Mouse (Mus musculus): Measurements from ENCODE around the gene Rhof.

Gene Rhof

DNA sequence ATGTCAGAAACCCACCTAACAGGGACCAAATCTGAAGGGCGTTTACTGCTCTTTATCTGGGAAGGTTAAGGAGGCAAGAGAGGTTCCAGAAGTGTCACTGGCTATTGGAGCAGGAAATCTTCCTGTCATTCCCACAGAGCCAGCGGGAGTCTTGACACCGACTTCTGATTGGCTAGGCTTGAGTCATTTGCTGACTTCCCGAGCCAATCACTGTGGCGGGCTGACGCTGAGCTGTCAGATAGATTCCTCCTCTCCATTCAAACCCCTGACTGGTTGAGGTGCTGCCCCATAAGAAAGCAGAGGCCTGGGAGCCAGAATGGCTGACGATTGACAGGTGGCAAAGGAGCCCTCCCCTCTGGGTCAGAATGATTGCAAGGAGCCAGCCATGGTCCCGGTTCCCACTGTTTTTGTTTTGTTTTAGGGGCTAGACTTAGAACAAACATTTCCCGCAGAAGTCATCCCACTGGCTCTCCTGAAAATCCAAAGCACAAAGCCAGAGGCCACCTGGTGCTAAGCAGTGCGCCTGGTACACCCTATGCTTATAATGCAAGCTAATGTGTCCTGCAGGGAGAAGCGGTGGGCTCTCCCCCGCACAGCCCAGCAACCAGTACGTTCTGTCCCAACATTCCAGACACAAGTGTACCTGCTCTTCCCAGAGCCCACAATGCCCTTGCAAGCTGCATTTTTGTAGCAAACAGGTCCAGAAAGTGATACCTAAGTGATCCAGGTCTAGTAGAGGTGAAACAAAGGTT, 22.9 kb downstream of the Rhof start:
- peak; percentile 94 for DNase-seq

DNA sequence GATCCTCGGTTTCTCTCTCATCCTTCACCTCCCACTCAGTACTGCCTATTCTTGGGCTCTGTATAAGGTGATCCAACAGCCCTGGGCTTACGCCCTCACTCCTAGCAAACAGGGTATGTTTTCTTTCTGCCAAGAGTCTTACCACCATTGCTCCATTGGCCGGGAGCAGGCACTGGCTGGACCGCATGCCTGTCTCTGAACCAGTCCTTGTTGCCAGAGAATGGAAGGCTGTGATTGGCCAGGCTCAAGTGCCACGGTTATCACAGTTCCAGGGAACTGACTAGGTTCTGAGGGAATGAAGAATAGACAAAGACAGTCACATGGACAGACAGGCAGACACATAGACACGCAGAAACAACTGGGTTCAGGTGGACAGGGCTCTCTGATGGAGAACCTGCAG, 27.7 kb downstream of the Rhof start:
- peak; percentile 98 for DNase-seq

DNA sequence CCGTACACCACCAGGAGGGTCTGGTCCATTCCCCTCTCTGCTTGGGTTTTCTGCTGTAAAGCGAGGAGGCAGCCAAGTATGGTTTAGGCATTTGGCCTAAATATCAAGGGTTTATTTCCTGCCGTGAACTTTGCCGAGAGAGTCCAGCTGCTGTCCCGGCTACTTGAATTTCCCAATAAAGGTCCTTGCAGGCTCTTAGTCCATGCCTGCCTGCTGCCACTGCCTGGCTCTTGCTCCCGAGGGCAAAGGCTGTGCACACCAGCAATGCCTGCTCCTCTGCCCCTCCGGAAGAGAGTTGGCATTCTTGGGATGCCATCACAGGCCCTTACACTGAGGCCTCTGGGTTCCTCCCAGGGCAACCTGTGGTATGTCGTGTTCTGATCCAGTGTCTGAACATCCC, 28.9 kb downstream of the Rhof start:
- DNase-seq: peak; percentile 88

DNA sequence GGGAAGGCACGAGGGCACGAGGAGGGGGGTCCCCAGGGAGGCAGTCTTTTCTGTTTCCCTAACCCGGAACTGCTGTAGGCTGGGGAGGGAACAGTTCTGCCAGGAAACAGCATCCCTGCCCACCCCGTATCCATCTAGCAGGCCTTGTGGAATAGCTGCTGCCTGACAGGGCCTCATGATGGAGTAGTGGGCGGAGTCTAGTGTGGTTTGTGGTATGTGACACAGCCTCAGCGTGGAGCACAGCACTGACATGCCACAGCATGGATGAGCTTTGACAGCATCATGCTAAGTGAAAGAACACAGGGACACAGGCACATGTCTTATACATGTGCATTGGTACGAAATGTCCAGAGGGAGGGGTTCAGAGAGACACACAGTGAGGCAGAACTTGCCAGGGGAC, 30.1 kb downstream of the Rhof start:
- no peak for DNase-seq

DNA sequence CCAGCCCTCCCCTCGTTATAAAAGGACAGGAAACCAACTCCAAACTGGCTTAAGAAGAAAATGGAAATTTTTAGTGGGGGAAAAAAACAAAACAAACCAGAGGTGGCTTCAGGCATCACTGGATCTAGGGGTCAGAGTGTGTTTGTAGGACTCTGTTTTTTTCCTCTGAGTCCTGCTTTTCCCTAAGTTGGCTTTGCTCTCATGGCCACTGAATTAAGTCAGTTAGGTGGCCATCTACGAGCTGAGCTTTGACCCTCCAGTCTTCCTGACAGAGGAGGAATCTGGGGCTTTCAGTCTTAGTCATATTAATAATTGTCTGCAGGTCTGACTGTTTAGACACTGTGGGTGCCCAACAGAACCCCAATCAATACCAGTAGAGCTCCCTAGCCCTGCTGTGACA, 34.0 kb downstream of the Rhof start:
- no peak for DNase-seq

DNA sequence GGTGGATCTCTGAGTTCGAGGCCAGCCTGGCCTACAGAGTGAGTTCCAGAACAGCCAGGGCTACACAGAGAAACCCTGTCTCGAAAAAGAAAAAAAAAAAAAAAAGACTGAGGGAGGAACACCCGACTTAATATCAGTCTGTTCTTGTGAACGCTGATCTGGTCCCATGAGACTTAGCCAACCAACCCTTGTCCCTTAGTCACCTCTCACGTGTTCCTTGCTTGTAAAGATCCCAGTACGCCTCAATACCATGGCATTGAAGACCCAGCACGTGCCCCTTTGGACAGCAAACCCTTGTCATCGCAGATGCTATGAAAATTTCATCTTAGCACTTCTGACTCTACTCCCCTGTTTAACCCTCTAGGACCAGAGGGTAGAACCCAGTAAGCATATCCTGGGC, 36.2 kb downstream of the Rhof start:
- DNase-seq: no peak

DNA sequence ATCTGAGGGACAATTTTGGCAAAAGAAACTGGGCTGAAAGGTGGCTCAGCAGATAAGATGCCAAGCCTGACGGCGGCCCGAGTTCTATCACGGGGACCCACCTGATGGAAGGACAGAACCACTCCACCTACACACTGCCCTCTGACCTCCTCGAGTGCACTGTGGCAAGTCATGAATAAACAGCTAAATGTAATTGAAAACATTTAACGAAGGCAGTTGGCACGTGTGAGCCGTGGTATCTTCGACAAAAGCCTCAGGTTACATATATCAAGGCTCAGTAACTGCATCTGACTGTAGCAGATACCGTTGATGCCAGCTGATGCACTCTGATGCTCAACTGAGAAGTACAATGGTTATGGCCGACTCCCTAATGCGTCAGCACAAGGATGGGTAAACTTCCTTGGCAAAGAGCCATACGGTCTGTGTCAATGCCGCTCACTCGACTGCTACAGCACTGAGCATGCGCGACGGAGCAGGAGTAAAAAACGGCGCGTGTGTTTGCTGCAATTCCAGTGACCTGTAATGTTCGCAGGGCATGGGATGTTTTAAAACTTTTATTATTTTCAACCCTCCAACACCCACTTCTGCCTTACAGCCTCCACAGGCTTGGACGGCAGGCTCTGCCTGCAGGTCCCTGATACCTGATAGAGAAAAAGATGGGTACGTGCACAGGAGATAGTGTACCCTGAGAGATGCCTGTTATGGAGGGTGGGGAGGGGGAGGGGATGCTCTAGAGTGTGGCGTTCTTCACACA, 38.1 kb downstream of the Rhof start:
- no peak for DNase-seq

DNA sequence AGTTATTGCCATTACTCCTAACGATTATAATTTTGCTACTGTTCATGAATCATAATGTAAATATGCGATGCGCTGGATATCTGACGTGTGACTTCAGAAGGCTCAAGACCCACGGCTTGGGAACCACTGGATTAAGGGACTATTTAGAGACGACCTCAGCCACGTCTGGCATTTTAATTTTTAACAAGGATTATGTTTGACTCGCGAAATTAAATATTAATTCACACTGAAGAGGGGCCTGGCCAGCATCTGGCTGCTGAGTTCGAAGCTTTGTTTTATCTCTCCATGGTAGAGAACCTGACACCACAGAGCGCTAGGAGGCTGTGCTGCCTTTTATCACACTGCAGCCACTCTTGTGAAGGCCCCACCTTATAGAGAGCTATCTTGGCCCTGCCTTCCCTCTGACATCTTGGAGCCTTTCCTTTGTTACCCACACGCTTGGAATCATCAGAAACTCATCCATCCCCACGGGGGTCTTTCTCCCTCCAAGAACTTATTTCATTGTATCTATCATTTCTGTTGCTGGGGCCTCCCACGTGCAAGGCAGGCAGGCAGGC, 39.3 kb downstream of the Rhof start:
- DNase-seq: no peak

DNA sequence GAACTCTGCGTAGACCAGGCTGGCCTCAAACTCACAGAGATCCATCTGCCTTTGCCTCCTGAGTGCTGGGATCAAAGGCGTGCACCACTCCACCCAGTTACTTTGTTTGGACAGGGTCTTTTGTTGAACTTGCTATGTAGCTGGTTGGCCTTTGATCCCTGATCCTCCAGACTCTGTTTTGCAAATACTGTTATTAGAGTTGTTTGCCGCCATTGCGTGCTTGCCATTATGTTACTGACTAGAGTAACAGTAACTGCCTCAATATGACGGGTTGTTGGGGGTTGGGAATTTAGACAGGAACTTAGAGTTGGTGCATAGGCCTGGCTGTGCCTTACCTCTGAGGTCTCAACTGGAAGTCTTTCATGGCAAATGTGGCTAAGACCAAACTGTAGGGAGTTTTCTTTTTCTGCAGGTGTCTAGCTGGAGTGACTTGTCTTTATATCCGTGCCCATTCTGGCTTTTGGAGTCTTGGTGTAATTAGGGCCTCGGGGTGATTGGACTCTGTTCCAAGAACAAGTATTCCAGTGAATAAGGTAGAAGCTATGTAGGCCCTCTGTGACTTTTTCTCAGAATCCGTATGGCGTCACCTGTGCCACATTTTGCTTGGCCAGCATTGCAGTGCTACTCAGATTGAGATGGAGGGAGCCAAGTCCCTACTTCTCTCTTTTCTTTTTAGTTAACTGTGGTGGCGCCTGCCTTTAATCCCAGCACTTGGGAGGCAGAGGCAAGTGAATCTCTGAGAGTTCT, 41.8 kb downstream of the Rhof start:
- DNase-seq: no peak

DNA sequence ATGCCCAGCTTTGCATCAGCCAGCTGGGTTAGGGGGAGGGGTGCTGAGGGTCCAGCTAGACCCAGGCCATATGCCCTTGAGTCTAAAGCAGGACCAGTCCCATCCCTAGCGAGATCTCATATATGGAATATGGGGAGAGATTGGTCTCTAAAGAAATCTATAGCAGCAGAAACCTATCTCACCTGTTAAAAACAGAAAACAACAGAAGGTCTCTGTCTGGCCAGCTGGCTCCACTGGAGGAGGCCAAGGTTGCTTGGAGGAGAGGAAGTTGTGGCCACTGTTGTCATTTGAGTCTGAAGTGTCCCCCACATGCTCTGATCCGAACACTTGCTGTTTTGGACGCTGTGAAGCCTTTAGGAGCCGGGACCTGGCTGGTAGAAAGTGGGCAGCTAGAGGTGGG, 43.7 kb downstream of the Rhof start:
- DNase-seq: no peak

DNA sequence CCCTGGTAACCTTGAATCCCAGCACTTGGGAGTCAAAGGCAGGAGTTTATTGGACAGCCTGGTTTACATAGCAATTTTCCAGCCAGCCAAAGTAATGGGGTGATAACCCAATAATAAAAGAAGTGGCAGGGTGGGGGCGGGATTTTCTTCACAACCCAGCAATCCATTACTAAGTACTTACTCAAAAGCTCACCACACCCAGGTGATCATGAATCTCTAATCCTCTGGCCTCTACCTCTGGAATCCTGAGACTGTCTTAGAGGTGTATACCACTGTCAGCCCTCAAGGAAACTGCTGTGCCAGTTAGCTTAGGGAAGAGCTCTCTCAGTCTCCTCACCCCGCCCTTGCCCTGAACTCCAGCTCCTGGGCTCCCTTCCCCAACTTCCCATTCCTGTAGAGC, 46.0 kb downstream of the Rhof start:
- DNase-seq: no peak

DNA sequence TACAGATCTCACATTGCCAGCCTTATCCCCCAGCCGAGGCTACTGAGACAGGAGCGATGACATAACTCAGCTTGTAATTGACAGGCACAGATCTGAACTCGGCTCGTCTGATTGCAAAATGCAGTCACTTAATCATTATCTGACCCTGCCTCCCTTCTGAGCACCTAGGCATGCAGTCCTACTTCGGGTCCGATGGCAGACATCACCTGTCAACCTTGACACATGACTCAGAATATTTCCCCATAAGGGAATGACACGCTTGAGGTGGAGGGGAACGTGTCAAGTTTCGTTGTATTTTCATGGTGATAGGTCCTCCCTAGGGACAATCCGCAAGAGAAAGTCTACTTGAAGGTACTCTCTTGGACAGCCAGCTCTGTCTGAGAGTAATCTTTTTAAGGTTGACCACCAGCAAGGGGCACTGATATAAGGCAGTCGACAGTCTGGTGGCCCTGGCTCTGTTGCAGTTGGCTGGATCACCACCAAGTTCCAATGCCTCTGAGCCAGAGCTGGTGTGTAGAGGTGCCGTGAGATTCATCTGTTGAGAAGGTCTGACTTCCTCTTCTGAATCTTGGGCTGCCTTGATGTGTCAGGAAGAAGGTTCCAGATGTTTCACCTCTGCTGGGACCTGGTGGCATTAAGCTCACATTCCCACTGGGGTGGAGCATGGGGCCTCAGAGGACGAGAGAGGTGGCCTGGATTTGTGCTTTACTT, 49.0 kb downstream of the Rhof start:
- no peak for DNase-seq

DNA sequence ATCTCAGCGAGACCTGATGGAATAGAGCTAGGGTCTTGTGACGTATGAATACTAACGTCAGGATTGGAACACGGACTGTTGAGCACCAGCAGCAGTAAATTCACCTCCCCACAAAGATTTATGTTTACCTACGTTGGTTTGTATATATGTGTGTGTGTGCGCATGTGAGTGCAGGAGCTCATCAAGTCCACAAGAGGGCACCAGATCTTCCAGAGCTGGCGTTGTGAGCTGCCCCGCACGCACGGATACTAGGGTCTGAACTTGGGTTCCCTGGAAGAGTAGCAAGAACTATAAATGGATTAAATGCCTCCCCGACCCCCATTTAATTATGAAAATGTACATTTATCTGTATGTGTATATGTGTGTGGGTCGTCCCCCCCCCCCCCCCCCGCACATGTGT, 52.0 kb downstream of the Rhof start:
- no peak for DNase-seq

DNA sequence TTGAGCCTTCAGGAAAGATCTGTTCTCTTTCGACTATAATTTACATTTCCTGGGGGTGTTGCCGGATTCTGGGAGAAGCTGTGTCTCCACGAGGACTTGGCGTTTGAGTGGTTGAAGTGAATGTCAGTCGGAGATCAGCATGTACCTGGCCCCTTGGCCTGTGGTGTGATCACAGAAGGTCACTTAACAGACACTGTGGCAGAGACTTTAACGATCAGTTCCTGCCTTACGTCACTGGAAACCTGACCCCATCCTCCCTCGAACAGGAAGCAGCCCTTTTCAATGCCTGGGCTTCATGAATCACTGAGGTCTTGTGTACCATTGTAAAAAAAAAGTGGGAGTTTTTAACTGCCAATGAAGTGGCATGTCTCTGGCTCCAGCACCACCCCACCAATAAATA, 52.5 kb downstream of the Rhof start:
- no peak for DNase-seq

DNA sequence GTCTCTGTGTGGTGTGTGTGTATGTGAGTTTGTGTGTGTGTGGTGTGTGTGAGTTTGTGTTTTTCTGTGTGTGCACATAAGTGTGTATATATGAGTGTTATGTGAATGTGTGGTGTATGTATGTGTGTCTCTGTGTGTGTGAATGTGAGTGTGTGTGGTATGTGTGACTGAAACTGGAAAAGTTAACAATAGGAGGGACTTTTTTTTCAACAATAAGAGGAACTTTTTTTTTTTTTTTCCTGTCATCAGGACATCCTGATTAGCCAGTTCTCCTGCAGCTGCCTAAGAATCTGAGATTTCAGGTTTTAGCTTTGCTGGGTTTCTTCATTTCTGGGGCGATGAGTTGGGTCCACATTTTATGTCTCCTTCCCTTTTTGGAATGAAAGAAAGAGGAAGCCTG, 52.9 kb downstream of the Rhof start:
- no peak for DNase-seq

DNA sequence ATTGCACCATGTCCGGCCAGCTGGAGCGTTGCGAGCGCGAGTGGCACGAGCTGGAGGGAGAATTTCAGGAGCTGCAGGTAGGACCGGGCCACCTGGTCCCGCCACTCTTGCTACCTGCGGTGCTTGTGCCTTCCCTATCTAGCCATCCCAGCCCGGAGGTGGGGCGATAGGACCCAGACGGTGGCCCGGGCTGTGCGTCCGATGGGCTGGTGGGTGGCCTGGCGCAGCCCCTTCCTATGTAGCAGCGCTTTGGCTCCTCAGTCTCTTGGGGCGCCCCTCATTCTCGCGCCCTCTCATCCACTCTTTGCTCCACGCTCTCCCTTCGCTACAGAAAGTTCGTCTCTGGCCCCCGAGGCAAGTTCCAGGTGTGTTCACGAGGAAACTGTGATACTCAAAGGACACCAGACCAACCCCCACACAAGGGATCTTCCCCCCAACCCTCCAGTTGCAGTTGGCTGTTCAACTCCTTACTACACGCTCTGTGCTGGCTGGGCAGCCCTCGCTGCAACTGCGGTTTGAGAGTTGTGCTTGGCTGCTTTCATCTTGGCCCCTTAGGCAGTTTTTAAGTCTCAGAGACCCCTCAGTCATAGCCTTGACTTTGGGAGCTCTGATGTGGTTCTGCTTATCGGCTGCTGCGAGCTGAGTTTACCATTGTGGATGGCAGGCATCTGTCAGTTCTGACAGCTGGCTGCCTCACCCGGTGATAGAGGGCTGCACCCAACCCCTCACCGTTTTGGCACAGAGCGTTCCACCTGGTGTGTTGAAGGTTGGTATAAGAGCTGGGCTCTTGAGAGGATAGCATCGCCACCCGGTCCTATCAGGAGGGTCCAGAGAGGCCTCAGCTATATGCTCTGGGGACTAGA, 55.8 kb downstream of the Rhof start:
- DNase-seq: no peak

DNA sequence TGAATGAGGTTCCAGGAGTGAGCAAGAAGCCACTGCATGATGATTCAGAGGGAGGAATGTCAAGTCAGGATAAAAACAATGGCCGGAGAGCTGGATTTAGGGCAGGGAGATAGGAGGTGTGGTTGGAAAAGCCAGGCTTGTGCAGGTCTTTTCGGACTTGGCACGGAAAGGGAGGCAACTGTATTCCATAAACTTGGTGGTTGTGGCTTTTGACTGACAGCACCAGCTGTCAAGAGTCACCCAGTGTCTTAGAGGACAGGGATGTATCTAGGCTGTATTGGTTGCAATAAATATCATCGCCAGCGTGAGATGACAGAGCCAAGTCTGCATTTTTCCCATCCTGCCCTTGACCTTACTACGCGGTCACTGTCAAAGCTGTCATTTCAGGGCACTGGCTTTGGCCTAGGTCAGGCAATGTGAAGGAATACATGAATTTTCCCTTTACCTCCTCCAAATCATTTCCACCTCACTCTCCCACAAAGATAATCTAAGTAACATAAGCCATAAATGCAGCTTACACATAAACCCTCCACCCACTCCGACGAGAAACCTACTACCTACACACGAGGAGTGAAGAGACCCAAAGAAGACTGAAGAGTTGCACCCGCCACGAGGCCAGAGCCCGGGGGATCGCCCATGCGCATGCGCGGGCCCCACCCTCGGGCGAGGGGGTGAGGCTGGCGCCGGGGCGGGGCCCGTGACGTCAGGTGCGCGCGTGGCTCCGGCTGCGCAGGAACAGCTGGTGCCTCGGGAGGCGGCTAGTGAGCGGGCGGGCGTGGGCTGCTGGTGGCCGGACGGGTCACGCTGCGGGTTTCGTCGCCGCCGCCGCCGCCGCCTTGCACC, 56.7 kb downstream of the Rhof start:
- DNase-seq: peak; percentile 100

DNA sequence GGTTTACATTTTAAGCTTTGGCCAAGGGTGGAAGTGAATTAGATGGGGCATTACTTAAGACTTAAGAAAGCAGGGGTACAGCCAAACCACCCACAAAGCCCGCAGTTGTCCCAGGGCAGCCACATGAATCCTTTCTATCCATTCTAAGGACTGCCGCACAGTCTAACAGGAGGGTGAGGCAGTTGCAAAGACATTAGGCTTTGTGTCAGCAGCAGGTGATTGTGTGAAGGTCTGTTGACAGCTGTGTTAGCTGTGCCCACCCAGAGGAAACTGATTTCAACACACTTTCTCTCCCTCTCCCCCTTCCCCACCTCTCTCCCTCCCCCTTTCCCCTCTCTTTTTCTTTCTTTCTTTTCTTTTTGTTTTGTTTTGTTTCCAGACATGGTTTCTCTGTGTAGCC, 63.8 kb downstream of the Rhof start:
- no peak for DNase-seq

DNA sequence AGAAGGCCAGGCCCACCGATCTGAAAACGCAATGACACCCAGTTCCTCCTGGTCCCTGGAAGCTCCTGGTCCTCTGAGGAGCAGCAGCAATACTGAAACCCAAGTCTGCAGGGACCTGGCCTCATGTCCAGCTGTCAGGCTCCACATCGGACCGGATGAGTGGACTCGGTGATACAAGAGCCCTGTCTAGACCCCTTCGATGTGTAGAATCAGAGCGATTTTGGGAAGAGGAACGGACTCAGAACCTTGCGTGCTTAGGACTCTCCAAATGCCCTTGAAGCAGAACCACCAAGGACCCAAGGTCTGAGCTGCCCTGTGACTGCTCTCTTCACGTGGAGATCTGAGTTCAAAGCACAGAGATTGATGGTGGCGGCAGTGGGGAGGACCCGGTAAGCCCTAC, 64.4 kb downstream of the Rhof start, which contains the start of gene Tmem120b:
Gene Tmem120b, plus strand, starts transcription at position 301 of the 400 bp plus-strand sequence.
- no peak for DNase-seq

DNA sequence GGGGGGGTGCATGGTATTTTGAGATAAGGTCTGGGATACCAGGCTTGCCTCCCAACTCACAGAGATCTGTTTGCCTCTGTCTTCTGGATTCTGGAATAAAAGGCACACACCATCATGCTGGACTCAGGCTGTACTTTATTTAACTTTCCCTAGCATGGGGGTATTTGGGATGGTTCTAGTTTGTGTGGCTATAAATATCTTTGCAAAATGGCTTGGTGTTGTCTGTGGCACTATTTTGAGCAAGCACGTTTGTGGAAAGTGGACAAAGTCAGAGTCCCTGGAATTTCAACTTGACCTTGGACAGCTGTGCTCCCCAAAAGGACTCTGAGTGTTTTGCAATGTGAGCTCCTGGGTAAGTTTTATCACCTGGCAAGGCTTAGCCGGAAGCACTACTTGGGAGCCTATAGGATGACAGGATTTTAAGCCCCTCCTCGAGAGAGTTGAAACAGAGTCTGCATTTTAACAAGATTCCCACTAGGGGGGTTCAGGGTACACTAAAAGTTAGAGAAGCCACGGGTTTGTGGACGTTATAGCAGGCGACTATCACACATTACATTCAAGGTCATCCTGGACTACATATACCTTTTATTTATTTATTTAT, 65.0 kb downstream of the Rhof start:
- peak; percentile 96 for DNase-seq
